Mouse (Mus musculus): ENCODE results near the gene Oaz3.

DNA sequence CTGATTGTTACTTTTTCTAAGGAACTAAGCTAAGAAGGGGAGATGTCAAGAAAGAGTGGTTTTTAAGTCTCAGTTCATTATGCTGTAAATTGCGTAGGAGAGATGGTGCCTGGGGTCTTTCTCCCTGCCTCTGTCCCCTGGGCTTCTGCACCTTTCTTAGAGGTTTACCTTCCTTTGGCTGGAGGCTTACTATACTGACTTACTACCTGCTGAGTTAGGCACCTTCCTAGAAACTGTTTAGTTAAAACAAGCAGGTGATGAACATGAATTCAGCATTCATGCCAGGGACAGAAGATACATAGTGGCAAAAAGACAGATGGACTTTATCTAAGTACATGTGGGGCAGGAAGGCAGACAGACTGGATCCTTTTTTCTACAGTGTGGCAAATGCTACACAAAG is 47.4 kb downstream of the Oaz3 start:
- TF ChIP-seq CTCF (IDR thresholded peaks at IDR 0.05; ENCODE audit: extremely low read depth, insufficient read depth, low read length) (no peak), POLR2A (IDR thresholded peaks at IDR 0.05; ENCODE audit: extremely low read depth, insufficient read depth, low read length) (no peak)
